Mouse (Mus musculus) natural killer cell, adult 2 months (primary cell): ENCODE measurements around the gene Trim9.

Experiments
- DNase-seq, 2 experiments: peaks; one replicate each; pipeline ENCODE4 v3.0.0; 2022; ENCODE audit warnings: low spot score in 2 of 2

The Trim9 gene

GRCm38 (mm10) chr12:70347202-70347841, at the start of gene Trim9:
Gene Trim9, minus strand, starts transcription at chr12:70347614.
- DNase-seq = peak; percentile 47 to 58

- no peak for DNase-seq
Measured at GRCm38 (mm10) chr12:70395061-70395460, 47.6 kb upstream of the Trim9 start.

GRCm38 (mm10) chr12:70391236-70391635, 43.8 kb upstream of the Trim9 start:
- DNase-seq = no peak

DNA sequence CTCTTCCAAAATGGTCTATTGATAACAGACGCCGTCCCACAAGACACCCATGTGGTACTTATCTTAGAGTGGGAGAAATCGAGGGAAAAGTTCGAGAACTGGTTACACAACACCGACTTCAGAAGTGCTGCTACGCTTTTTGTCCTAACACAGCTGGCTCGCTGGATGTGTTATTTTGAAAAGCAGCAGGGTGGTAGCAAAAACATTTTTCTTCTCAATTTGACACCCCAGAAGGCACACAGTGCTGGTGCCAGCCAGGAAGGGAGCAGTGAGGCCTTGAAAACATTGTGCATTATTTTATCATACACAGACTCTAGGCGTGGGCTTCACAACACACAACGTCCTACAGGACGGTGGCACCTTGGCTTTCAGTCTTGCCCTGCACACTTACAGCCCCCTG, 27.6 kb upstream of the Trim9 start:
- DNase-seq = no peak

DNA sequence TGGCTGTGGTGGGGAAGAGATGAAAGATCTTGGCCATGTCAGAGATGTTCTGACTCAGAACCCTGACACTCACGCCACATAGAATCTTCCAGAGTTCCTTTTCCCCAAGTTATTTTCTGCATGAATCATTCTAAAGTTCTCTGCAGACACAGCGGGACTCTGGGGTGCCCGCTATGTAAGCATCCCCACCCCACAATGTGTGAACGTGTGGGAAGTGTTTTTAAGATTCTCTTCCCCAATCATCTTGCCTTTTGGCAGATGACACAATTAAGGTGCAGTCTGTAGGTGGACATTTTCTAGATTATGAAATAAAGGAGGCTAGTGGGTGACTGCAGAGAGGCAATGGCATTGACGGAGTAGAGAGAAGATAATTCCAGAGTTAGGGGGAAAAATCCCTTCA, 25.5 kb upstream of the Trim9 start:
- no peak for DNase-seq

DNA sequence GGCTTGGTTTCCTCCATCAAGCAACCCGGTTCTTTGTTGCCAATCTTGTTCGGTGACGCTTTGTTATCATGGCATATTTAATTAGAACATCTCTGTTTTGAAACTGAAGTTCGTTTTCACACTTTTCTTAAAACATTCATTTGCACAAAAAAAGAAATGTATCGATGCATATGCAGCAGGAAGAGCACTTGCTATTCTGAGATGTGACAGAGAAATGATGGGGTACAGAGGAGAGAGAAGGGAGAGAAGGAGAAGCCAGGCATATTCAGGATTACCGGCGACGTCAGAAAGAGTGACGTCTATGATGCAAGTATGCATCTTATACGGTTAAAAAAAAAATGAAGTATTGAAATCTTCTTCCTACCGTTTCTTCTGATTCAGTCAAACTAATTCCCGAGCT, 21.9 kb upstream of the Trim9 start:
- no peak for DNase-seq

DNA sequence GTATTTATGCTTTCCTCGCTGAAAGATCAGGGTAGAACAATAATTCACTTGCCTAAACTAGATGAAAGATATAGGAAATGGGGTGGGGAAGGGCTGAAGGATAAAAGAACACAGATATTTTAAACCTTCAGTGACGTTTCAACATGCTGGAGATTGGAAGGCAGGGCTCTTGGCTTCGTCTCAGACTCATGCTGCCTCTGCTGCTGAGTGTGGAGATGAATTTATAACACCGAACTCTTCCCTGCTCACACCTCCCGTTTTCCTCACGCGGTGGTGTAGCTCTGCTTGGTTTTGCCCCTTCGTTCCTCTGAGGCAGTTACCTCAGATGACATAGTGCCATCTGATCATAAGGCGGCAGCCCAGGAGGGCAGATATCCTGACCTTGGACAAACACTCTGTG, 21.4 kb upstream of the Trim9 start:
- no peak for DNase-seq

DNA sequence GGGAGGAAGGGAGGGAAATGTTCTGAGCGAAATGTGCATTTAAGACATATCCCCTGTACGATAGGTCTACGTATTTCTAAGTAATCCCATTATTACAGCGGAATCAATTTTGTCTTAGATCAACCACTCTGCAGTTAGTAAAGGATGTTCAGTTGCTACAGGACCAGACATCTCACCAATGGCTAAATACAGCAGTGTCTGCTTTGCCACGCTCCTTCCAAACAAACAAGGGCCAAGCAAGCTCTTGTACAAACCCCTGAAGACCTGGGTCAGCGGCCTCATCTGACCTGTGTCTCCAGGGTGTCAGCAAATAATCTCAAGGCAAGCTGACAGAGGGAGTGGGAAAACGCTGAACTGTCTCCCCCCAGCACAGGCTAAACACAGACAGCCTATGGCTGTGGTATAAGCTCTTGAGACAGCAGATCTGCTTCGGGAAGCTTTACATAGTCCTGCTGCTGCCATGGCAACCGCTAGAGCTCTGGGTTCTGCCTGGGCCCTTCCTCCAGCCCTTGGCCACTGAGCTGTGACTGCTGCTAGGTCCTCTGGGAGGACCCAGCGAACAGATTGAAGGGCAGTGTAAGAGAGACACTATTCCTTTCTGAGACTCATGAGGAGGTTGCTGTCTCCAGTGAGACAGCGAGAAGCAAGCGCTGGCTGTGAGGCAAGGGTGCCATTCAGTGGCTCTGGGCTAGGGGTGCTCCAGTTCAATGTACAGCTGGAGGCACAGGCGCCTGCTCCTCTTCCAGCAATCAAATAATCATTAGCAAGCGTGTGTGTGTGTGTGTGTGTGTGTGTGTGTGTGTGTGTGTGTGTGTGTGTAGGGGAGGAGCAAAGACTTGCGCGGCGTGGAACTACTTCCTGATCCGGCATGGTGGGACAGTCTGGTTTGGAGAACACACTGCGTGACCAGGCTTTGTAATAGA, 20.2 kb upstream of the Trim9 start:
- DNase-seq = peak in 1 of 2 experiments; percentile 9

- DNase-seq = no peak
Measured at GRCm38 (mm10) chr12:70363016-70363415, 15.6 kb upstream of the Trim9 start.

DNA sequence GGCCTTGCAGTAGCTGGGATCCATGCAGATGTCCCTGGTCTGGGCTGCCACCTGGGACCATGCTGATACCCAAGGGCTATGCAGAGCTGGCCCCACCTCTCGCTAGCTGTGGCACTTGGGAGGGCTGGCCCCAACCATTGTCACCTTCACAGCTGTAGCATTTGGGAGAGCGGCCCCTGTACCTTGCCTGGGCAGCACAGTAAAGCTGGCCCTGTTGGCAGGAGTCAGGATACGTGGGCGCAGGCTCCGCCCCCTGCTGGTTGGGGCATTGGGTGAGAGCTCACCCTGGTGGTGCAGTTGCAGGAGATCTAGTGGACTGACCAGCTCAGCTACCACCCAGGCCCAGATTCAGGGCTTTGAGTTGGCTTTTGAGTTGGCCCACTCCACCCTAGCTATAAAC, 12.9 kb upstream of the Trim9 start:
- DNase-seq = no peak

DNA sequence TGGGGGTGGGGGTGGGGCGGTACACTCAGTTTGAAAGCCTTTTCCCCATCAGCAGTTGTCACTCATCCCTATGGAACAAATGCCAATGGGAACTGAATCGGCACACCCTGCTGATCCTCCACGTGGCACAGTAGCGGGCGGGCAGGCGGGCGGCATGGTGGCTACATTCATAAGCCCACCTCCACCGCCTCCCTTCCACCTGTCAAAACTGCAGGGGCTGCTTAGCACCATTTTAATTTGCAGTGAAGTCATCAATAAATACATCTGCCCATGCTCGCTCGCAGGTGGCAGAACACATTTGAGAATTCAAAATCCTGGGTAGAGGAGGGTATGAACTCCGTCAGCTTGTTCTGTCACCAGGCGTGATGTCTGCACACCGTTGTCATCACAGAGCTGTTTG, 12.0 kb upstream of the Trim9 start:
- no peak for DNase-seq

DNA sequence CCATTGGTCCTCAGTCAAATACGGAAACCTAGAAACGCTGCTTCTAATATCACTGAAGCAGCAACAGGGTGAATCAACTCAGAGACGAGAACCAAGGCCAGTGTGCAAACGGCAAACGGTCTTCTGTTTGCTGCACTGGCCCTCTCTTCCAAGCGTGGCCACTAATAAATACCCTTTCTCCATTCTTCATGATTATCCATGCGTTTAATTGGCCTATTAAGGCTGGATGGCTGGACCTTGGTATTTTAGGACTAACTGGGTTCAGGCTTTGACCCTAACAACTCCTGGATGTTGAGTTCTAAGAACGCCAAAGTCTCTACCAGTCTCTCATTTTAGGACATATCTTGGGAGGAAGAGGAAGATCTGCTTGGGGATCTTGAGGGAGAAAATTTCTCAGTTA, 7.5 kb upstream of the Trim9 start:
- DNase-seq = no peak

GRCm38 (mm10) chr12:70350490-70350889, 3.1 kb upstream of the Trim9 start:
- DNase-seq = no peak

- DNase-seq = no peak
Measured at GRCm38 (mm10) chr12:70349788-70350187, 2.4 kb upstream of the Trim9 start.

DNA sequence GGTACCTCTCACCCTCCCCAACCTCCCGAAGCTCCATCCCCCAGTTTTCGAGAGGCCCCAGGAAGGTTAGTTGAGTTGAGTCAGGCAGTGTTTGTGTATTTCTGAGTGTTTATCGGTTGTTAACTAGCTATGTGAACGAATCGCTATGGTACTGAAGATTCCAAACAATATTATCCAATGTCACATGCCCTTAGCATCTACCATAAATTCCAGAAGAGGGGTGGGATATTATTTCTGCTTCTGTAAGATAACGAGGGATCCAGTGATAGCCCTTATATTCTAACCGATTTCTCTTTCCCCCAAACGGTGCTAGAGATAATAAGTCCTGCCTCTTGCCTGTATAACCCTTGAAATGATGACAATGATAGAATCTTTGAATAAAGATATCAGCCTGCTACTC, 612 bp upstream of the Trim9 start:
- DNase-seq = no peak

GRCm38 (mm10) chr12:70346139-70347026, 1.0 kb downstream of the Trim9 start:
- DNase-seq = peak in 1 of 2 experiments; percentile 3

DNA sequence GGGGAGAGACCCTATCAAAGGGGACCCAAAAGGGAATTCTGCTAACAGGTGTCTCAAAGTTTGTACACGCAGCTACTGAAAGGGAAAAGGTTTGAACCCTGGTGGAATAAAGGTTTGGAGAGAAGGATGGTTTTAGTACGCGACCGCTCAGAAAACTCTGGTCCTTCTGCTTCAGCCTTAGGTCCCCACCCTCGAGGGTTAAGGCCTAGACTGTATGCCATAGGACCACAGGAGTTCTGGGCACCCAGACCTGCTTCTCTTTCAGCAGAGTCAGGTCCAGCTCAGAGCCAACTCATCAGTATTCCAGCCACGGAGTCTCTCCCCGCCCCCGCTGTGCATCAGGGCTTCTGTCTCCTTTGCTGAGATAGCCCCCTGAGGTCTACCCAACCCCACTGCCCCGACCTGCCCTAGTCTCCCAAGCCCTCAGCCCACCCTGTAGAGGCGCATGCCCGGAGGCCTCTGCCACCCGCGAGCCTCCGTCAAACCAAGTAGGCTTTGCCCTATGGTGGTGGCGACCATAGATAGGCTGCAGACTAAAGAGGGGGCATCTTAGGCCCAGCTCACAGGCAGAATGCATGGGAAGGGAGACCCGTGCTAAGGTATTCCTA, 1.8 kb downstream of the Trim9 start:
- DNase-seq = no peak

DNA sequence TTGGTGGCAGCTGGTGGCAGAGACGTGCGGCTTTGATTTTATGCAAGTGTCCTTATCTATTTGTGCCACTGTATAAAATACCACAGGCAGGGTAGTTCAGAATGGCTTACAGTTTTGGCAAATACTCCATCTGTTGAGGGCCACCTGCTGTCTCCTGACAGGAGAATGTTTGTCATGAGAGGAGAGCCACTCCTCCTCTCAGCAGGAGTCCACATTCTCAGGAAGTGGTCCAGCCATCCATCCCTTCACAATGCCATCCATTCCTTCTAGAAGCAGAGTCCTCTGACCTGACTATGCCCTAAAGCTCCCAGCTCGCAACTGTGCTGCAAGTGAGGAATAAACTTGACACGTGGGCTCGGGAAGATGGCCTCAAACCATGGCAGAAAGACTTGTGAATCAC, 12.2 kb downstream of the Trim9 start:
- no peak for DNase-seq

GRCm38 (mm10) chr12:70333253-70333805, 14.1 kb downstream of the Trim9 start:
- no peak for DNase-seq

- DNase-seq = no peak
Measured at GRCm38 (mm10) chr12:70329059-70329458, 18.4 kb downstream of the Trim9 start.

DNA sequence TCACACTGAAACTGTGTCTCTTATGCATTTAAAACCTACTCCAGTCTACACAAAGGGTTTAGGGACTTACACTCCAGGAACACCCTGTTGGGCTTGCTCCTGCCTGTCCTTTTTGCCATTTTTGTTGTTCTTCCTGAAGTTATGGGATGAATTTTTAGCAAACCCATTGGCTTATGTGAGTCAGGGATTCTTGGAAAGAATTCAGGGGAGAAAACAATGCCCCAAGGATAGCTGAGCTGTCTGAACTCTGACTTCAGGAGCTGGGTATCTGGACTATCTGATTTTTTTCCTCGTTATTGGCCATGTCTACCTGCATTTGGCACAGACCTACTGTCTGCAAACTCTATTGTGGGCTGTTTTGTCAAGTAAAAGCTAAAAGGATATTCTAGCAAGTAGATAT, 20.5 kb downstream of the Trim9 start:
- no peak for DNase-seq
